Mouse (Mus musculus): ENCODE measurements around the gene Pyroxd2.

DNA sequence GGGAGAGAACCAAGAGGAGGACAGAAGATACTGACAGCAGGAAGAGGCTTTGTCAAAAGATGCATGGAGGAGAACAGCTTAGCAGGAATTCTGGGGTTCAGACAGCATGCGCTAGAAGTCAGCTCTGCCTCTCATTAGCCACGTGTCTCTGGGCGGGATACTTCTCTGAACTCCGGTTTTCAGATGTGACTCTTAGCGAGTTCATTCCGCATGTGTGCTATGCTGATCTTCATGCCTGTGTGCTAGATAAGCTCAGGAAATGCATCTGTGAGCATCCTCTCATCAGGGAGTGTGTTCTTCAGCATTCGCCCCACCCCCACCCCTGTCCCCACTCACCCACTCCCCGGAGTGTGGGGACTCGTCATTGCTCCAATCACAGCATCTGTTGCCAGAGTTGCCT is 14.8 kb downstream of the Pyroxd2 start:
- TF ChIP-seq CTCF (IDR thresholded peaks at IDR 0.05; ENCODE audit: control insufficient read depth, insufficient read depth, low read length) (no peak), POLR2A (IDR thresholded peaks at IDR 0.05; ENCODE audit: borderline replicate concordance, control insufficient read depth, low read depth, low read length) (no peak)

Measured in bone marrow, adult 2 months (tissue).